Mouse (Mus musculus) heart, postnatal 14 days (tissue): ENCODE results near the gene Sfn. TPM values are rescaled to one million over a fixed set of nuclear protein-coding genes. Genes with fewer than 3 reads are reported as not detected.
"Not testable (repeated sequence)": the region's sequence is repeated elsewhere in the genome, so short reads cannot be mapped to it uniquely, and the experiment has no call there.

Experiments
- DNase-seq, 2 experiments: peaks; one replicate each; pipeline ENCODE4 v3.0.0; 2021 to 2022
- intact Hi-C: fragments of 180-260 bp; cut with DNase I; formaldehyde crosslinking; loops from one replicate; pipeline ENCODE4 v1.15.1; 2025
- long read RNA-seq, 2 experiments: library from polyadenylated mRNA; stranded (forward); transcript quantifications; one replicate each; pipeline ENCODE4 v2.0.0; 2021
- total RNA-seq, 2 experiments: library from RNA; stranded (reverse); gene quantifications; 2 replicates each; pipeline ENCODE4 v1.2.3; 2021

The Sfn gene
- total RNA-seq: 1 to 10 TPM; 1.9 TPM
- long read RNA-seq, experiment 1, partial matches to known transcripts: 0 of 1 reads
- long read RNA-seq, experiment 1, other reads (novel, unspliced or antisense): 0 of 1 reads
- long read RNA-seq, experiment 2, partial matches to known transcripts: 0 of 1 reads
- long read RNA-seq, experiment 2, other reads (novel, unspliced or antisense): 0 of 1 reads

- intact Hi-C loops: no loop called here
- DNase-seq: peak; percentile 28 to 48
These were observed at the start of gene Sfn for GRCm38 (mm10) chr4:133601721-133602218. TSS of gene Sfn (minus strand) at chr4:133602168.

DNA sequence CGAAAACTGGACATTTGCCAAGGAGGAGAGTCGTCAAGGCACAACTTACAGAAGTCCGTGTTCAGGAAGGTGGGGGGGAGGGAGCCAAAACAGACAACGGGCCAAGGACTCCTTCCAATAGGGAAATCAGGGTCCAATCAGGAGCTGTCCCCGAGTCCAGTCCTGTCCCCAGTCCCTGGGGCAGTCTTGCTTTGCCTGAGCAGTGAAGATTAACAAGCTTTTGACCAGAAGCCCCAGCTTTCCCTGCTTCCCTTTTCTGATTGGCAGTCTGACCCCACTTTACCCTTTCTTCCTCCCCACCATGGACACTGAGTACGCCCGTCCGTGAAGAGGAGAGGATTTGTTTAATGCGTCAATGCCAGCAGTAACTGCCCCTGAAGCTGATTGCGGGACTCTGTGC is 49.5 kb upstream of the Sfn start:
- intact Hi-C loops: loop anchor here (2.0 kb wide), 1 partner anchor 19 kb away; no protein-coding TSS in a partner anchor
- DNase-seq: no peak

- intact Hi-C loops: loop anchor here (1.0 to 5.0 kb wide), 3 partner anchors 17 to 57 kb away; no protein-coding TSS in a partner anchor
- DNase-seq: peak; percentile 81 to 91
These were observed 48.2 kb upstream of the Sfn start, which contains the start of gene Zdhhc18 for GRCm38 (mm10) chr4:133649989-133650699. TSS of gene Zdhhc18 (minus strand) at chr4:133650154.

- not testable (repeated sequence) for DNase-seq
- intact Hi-C loops: loop anchor here (5.0 kb wide), 1 partner anchor 37 kb away; no protein-coding TSS in a partner anchor
These were observed 47.5 kb upstream of the Sfn start for GRCm38 (mm10) chr4:133649464-133649863.

DNA sequence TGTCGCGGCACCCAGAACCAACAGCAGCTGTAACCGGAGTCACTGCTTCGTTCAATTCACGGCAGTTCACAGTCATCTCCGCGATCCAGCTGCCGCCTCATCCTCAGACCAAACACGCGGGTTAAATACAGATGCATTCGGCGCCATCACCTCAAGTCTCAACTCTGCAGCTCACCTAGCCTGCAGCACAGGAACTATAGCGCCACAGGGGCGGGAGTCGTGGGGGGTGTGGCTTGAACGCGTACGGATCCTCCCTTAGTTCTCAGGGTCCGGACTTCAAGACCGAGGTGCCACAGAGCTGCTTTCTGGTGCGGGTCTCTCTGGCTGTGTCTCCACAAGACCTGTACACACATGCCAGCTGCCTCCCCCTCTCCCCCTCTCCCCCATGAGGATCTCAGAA is 43.7 kb upstream of the Sfn start:
- intact Hi-C loops: loop anchor here (5.0 kb wide), 1 partner anchor 33 kb away; no protein-coding TSS in a partner anchor
- no peak for DNase-seq

- no peak for DNase-seq
- intact Hi-C loops: loop anchor here (5.0 kb wide), 1 partner anchor 33 kb away; no protein-coding TSS in a partner anchor
These were observed 43.2 kb upstream of the Sfn start for GRCm38 (mm10) chr4:133645195-133645594.

DNA sequence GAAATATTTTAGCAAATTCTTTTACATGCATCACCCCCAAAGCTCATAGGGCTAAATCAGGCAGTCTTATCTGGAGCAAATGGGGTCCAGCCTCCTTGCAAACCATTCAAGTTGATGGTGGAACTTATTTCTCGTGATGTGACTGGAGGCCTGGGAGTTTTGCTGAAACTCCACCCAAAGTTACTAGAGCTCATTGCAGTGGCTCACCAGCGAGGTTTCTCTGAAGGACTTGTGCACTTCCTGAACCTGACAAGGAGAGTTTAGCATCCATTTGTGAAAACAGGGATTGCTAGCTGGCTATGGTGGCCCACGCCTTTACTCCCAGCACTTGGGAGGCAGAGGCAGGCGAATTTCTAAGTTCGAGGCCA is 32.1 kb upstream of the Sfn start:
- no peak for DNase-seq
- intact Hi-C loops: no loop called here

DNA sequence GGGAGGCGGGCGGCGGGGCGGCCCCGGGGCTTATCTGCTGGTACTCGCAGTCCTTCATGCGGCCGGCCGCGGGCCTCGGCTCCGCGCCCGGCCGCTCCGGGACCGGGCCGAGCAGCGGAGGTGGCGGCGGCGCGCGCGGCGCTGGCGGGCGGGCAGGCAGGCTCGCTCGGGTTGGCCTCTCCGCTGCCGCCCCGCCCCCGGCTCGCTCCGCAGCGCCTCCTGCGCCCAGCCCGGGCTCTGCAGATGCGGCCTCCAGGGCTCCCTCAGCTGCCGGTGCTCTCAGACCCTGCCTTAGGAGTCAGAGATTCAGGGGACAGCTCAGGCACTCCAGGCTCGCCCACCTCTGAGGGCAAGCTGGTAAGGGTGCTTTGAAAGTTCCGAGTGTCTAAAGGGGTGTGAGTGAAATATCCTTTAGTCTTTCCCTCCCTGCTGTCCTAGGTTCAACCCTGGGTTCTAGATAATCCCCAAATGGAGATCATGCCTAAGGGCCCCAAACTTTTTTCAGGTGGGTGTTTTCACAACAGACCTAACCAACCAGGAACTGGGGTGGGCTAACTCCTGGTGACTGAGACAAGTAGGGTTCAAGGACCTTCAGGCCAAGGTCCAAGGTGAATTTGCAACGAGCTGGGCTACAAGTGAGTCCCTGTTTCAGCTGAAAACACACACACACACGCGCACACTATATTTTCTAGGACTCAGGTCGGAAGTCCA is 31.5 kb upstream of the Sfn start:
- intact Hi-C loops: loop anchor here (2.0 kb wide), 2 partner anchors 17 to 25 kb away; partner anchors contain the start of gene Zdhhc18
- peak; percentile 96 to 97 for DNase-seq

DNA sequence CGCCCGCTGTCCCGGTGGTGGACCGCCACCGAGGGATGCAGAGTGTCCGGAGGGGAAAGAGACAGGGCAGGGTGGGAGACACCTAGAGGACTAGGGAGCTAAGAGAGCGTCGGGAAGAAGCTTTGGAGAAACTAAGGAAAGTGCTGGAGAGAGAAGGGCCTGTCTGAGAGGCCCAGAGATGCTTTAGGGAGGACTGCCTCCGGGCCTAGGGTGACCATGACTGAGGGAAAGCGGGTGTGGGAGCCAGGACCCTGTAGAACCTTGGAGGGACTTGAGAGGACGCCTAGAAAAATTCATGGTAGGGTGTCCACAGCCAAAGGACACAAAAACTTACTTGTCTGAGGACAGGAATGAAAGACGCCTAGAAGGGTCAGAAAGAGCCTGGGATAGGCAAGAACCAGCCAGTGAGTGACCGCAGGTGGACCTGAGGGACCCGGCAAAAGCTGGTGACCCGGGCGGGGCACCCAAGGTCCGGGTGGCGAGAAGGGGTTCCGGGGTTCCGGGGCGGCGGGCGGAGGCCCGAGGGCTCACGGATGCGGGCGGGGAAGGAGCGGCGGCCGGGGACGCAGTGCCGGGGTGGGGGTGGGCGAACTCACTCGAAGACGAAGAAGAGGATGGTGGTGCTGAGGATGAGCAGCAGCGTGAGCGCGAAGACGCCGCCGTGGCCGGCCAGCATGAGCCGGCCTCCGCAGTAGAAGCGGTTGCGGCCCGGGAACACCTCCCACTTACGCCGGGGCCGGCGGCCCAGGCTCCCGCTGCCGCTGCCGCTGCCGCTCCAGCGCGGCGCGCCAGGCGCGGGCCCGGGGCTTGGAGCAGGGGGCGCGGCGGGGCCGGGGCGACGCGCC is 30.7 kb upstream of the Sfn start:
- DNase-seq: peak; percentile 19 to 24
- intact Hi-C loops: loop anchor here (2.0 kb wide), 2 partner anchors 18 to 24 kb away; partner anchors contain the start of gene Zdhhc18

DNA sequence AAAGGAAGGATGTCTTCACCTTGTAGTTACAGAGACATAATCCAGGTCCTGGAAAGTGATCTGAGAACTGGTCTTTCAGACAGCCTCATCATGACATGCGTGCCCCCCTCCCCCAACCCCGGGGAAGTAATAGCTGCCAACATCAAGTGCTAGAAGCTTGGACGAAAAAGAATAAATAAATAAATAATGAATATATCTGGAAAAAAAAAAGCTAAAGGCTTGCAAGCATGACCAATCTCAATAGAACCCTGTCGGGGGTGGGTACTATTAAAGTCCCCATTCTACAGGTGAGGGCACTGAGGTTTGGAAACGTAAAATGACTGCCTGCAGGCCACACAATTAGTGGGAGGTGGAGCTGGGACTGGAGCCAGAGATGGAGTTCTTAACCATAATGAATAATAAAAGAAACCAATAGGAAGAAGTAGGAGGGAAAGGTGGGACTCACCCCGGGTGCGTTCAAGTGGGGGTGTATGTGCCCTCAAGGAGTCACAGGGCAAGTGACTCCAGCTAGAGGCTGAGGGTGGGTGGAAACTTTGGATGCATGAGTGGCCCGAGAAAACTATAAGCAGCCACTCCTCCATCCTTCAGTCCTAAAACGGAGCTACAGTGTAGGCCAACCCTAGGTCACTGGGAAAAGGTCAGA is 29.9 kb upstream of the Sfn start:
- intact Hi-C loops: loop anchor here (2.0 kb wide), 2 partner anchors 19 to 23 kb away; partner anchors contain the start of gene Zdhhc18
- DNase-seq: peak; percentile 21 to 24

DNA sequence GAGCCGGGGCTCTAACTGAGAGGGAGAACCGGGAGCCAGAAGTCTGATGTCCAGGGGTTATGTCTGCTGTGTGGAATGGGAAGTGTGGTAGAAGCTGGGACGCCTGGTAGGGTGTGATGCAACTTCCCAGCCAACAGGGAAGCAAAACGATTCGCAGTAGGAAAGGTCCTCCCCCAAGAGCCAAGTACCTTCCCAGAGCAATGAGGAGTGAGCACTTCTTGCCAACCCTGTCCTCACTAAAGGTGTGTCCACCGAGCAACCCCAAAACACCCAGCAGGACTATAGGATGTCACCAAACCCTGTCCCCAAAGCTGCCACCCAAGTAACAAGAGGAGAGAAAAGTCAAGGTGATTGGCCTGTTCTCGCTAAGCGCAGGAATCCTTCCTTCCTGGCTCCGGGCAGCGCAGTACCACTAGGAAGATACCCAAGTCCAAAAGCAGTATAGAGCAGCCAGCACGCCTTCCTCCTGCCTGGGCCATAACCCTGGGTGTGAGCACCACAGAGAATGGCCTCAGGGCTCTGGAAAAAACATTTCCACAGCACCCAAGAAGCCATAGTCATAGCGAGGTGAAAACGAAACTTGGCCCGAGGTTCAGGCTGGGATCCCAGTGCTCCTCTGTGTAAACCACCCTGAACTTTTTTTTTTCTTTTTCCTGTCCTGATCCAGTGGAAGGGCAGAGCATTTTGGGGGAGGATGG is 29.3 kb upstream of the Sfn start:
- DNase-seq: peak; percentile 14 to 21
- intact Hi-C loops: no loop called here

DNA sequence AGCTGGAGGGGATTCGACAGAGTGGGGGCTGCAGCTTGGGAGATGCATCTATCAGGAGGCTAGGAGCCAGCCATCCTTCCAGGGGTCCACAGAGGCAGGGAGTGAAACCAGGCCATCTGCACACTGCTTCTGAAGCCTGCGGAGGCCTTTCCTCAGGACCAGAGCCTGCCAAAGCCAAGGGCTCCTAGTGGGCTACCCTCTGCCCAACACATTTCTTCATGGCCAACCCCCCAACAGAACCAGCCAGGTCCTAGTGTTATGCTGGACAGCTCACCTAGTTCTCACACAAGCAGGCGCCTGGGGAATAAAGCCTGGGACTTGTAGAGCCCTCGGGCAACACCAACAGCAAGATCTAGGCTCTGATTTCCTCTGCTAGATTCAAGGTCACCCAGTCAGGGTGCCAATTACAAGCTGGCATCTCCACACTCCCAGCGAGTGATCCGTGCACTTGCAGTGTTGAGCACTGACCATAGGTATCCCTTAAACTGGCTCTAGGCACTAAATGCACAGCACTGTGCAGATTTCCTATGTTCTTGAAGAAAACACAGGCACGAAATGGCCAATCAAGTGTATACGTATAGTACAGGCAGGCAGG is 28.5 kb upstream of the Sfn start:
- DNase-seq: no peak
- intact Hi-C loops: no loop called here

DNA sequence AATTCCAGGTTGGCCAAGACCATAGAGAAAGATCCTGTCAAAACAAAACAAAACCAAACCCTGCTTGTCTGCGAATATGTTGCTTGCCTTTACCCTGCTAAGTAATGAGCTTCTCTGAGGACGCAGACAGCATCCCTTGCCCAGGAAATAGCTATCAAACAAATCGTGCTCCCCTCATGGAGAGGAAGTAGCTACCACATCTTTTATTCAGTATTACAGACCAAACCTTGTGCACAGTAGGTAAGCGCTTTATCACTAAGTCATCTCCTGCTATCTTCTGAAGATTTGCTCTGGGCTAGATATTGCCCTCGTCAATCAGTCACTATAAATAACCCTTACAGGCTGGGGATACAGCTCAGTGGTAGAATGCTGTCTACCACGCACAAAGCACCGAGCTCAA is 27.2 kb upstream of the Sfn start:
- intact Hi-C loops: no loop called here
- DNase-seq: no peak

- intact Hi-C loops: no loop called here
- no peak for DNase-seq
These were observed 26.5 kb upstream of the Sfn start for GRCm38 (mm10) chr4:133628517-133628916.

- DNase-seq: no peak
- intact Hi-C loops: no loop called here
These were observed 25.1 kb upstream of the Sfn start for GRCm38 (mm10) chr4:133627039-133627438.

- no peak for DNase-seq
- intact Hi-C loops: no loop called here
These were observed 24.7 kb upstream of the Sfn start for GRCm38 (mm10) chr4:133626621-133627020.

DNA sequence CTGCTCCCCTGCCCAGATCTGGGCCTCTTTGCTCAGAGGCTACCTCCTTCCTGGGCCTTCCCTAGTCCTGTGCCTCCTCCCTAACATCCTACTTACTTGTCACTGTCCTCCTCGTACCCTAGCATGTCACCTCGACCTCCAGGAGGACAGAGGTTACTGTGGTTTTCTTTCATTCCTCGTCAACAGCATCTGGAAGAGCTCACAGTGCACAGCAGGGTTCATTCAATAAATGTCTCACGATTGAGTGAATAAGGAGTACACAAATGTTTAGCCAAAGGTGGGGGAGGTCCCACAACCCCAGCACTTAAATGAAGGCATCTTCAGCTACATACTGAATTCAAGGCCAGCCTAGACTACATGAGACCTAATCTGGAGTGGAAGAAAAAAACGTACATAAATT is 24.3 kb upstream of the Sfn start:
- intact Hi-C loops: no loop called here

GRCm38 (mm10) chr4:133625621-133626071 is 23.7 kb upstream of the Sfn start:
- peak; percentile 70 to 72 for DNase-seq
- intact Hi-C loops: no loop called here

More for the DNA sequence above, 24.3 kb upstream of the Sfn start:
- no peak for DNase-seq
